Mouse (Mus musculus) midbrain, embryonic 14.5 days (tissue): ENCODE measurements around the gene Gga2. TPM values are rescaled to one million over a fixed set of nuclear protein-coding genes. Genes with fewer than 3 reads are reported as not detected.
A peak's percentile ranks its signal among the peaks of the same experiment; 100 is the strongest.

Source experiments
- ATAC-seq: fragments of 200-750 bp; cut with Nextera tagmentation; 2 replicates; pipeline ENCODE4 v1.8.0; 2017; ENCODE audit warnings: moderate number of reproducible peaks, moderate library complexity; ENCODE audit not compliant: low FRiP score, low TSS enrichment
- DNase-seq: peaks from one replicate; pipeline ENCODE4 v3.0.0-alpha.2; 2015
- H3K27ac ChIP-seq: fragments of 300-500 bp; sonication (generic); replicated peaks from 2 replicates; pipeline ENCODE4 v1.5.1; 2014; ENCODE audit warnings: mild to moderate bottlenecking, low read depth, low read length, moderate library complexity
- H3K27me3 ChIP-seq: fragments of 300-500 bp; sonication (generic); 2 replicates; pipeline ENCODE4 v1.6.1; 2014; ENCODE audit warnings: low read length, control low read depth, mixed read lengths; ENCODE audit not compliant: control insufficient read depth, insufficient read depth
- H3K36me3 ChIP-seq: fragments of 300-500 bp; sonication (generic); 2 replicates; pipeline ENCODE4 v1.6.1; 2014; ENCODE audit warnings: low read length, control low read depth; ENCODE audit not compliant: control insufficient read depth, insufficient read depth
- H3K4me1 ChIP-seq: fragments of 300-500 bp; sonication (generic); 2 replicates; pipeline ENCODE4 v1.6.1; 2014; ENCODE audit warnings: mild to moderate bottlenecking, antibody characterized with exemption, low read length, control low read depth; ENCODE audit not compliant: control insufficient read depth, insufficient read depth
- H3K4me2 ChIP-seq: fragments of 300-500 bp; sonication (generic); 2 replicates; pipeline ENCODE4 v1.6.1; 2014; ENCODE audit warnings: mild to moderate bottlenecking, low read length, moderate library complexity
- H3K4me3 ChIP-seq: fragments of 300-500 bp; sonication (generic); replicated peaks from 2 replicates; pipeline ENCODE4 v1.5.1; 2014; ENCODE audit warnings: low read depth, low read length
- H3K9ac ChIP-seq: fragments of 300-500 bp; sonication (generic); replicated peaks from 2 replicates; pipeline ENCODE4 v1.6.1; 2014; ENCODE audit warnings: mild to moderate bottlenecking, low read length, moderate library complexity
- H3K9me3 ChIP-seq: fragments of 300-500 bp; sonication (generic); 2 replicates; pipeline ENCODE4 v1.6.1; 2016; ENCODE audit warnings: low read length, control low read depth, mixed read lengths; ENCODE audit not compliant: control insufficient read depth
- WGBS: fragments of 180-500 bp; shearing (Covaris S2); extraction: QIAGEN DNeasy Blood & Tissue Kit; methylation state at CpG from one replicate; pipeline ENCODE4 v1.1.7; 2014; 5-methylcytosine and 5-hydroxymethylcytosine counted together
- polyA plus RNA-seq: library from polyadenylated mRNA; unstranded; fragments of >200 nt; fragmentation: Nextera tagmentation; extraction: Ambion mirVana; gene quantifications from 2 replicates; pipeline ENCODE4 v1.2.1, GENCODE M21; 2014

Gene Gga2
- 33.3 and 38.3 TPM in 2 replicates for polyA plus RNA-seq

GRCm38 (mm10) chr7:122020667-122021354 is at the start of gene Gga2:
Gga2 (minus strand) TSS chr7:122021222.
- H3K9ac ChIP-seq, result peak within 1 kb of the TSS; percentile 85
- no peaks in the 10 kb centered on the region for H3K36me3 ChIP-seq
- ATAC-seq, result peak; percentile 91
- no peaks in the 10 kb centered on the region for H3K27me3 ChIP-seq
- H3K4me2 ChIP-seq, result peak within 1 kb of the TSS; percentile 67
- WGBS, result under 1% methylated on average over 41 of the region's 50 CpGs
- DNase-seq, result peak; percentile 95
- H3K27ac ChIP-seq, result peak within 1 kb of the TSS; percentile 93
- peak within 1 kb of the TSS; percentile 77 for H3K4me3 ChIP-seq
- H3K4me1 ChIP-seq, result peaks cover 23% of the 10 kb centered on the region
- no peaks in the 10 kb centered on the region for H3K9me3 ChIP-seq

DNA sequence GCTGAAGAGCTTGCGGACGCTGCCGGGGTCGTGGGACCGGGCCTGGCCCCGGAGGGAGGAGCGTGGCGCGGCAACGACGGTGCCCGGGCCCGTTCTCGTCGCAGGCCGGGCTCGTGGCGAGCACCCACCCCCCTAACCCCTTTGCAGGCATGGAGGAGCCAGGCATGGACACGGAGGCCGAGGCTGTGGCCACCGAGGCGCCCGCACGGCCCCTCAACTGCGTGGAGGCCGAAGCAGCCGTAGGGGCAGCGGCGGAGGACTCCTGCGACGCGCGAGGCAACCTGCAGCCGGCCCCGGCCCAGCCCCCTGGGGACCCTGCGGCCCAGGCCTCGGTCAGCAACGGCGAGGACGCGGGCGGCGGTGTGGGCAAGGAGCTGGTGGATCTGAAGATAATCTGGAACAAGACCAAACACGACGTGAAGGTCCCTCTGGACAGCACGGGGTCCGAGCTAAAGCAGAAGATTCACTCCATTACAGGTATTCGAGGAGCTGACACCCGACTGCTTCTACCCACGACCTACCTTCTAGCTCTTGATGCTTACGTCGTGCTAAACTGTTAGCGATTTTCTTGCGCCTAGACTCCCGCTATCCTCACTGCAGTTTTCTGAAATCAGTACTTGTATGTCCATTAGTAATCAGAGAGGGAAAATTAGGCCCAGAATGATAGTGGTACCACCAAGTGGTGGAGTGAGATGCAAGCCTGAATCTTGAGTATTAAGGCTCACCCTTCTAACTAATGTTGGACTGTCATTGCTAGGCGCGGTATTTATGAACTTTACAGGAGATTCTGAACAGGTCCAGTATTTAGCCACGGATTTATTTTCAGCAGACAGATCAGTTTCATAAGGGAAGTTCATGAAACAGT is 46.7 kb upstream of the Gga2 start:
- peak overlapping the region; percentile 92 for H3K9ac ChIP-seq

DNA sequence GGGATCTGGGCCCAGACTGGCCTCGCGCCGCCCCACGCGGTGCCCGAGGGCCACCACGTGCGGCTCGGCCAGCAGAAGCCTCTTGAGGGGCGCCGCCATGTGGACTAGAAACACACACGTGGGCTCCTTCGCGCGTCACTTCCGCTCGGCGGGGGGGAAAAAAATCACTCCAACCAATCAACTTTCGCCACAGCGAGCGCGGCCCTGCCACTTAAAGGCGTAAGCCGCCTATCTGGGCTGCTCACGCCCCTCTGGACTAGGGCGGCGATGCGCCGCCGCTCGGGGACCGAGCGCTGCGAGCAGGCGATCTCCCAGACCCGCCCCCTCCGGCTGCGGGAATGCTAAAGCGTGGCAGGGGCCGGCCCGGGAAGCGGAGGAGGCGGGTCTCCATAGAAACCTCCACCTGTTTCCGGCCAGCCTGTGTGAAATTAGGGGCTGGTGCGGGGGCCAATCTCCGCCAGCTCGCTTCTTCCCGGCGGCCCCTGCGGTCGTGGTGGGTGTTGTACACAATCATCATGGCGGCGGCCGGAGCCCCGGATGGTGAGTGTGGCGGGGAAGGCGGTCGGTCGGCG is 46.0 kb upstream of the Gga2 start, which contains the start of the genes Ubfd1 and Ears2:
Gene Ubfd1, plus strand, starts transcription at position 231 of the 572 bp plus-strand sequence.
Gene Ears2, minus strand, starts transcription at position 319 of the 572 bp plus-strand sequence.
- Histone ChIP-seq H3K4me1 (peaks cover 23% of the 10 kb centered on the region), H3K9me3 (no peaks in the 10 kb centered on the region), H3K9ac (peak within 1 kb of the TSS; percentile 92), H3K4me3 (peak within 1 kb of the TSS; percentile 100), H3K27me3 (no peaks in the 10 kb centered on the region), H3K4me2 (peak within 1 kb of the TSS; percentile 85), H3K27ac (peak within 1 kb of the TSS; percentile 95), H3K36me3 (peaks cover 33% of the 10 kb centered on the region)
- peak; percentile 98 for DNase-seq
- under 1% methylated on average over 60 of the region's 60 CpGs for WGBS
- peak; percentile 98 for ATAC-seq

More for the DNA sequence above, 46.7 kb upstream of the Gga2 start:
- Histone ChIP-seq H3K27me3 (no peaks in the 10 kb centered on the region), H3K4me2 (peak overlapping the region; percentile 85), H3K36me3 (peaks cover 38% of the 10 kb centered on the region), H3K4me1 (peaks cover 23% of the 10 kb centered on the region), H3K4me3 (peak overlapping the region; percentile 100), H3K9me3 (no peaks in the 10 kb centered on the region), H3K27ac (peak overlapping the region; percentile 95)
- DNase-seq (peak; percentile 35), ATAC-seq (peak; percentile 35)
- WGBS, result 2% methylated on average over 58 of the region's 58 CpGs

DNA sequence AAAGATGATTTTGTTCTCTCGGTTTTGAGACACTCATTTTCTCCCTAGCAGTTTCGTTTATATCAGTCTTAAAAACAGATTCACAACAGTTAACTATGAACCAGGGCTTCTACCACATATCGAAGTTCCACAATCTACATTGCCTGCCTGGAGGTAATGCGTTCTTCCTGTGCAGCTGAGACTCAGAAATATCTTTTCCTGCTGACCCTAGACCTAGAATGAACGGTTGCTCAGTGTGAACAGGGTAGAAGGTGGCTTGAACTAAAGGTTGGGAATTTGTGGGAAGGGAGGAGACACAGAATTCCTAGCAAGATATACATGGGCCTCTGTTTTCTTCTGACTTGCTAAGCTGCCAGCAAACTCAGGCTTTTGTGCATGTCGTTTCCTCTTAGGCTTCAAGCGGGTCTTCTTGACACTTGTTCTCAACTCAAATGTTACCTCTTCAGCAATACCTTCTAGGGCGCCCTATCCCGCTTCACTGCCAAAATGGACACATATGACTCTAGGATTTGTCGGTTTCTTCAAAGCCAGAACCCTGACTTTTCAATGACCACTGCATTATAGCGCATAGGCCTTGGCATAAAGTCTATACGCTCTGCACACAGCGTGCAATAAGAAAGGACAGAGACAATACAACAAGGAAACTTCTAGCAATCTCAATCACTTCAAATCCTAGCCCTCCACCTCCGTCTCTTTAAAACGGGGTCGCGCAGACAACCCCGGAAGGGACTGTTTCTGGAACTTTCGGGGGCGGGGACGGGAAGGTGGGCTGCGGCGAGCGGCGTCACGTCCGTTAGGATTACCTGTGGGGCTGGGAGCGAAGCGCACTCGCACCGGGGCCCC is 45.3 kb upstream of the Gga2 start:
- peaks cover 26% of the 10 kb centered on the region for H3K36me3 ChIP-seq
- peak overlapping the region; percentile 100 for H3K4me3 ChIP-seq
- peaks cover 23% of the 10 kb centered on the region for H3K4me1 ChIP-seq
- 22% methylated on average over 31 of the region's 31 CpGs for WGBS
- ATAC-seq, result no peak
- peak overlapping the region; percentile 85 for H3K4me2 ChIP-seq
- no peak for DNase-seq
- no peaks in the 10 kb centered on the region for H3K27me3 ChIP-seq
- peak overlapping the region; percentile 95 for H3K27ac ChIP-seq
- H3K9me3 ChIP-seq, result no peaks in the 10 kb centered on the region
- peak overlapping the region; percentile 92 for H3K9ac ChIP-seq

DNA sequence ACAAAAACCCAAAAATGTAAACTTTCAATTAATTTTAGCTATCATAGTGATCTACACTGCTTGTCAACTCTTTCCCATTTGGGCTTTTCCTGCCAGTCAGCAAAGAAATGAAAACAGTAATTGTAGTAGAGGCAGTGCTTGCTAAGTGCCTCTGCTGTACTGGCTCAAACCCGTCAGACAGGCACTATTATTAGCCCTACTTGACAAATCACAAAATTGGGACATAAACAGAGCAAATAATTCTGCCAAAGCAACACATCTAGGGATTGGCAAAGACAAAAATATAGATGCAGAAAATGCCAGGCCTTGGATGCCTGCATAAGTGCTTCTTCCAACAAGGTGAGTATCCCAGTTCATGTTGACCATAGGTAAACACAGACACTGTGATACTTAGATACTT is 44.6 kb upstream of the Gga2 start:
- DNase-seq (no peak), ATAC-seq (no peak)
- Histone ChIP-seq H3K27me3 (no peaks in the 10 kb centered on the region), H3K9me3 (no peaks in the 10 kb centered on the region), H3K4me1 (peaks cover 23% of the 10 kb centered on the region), H3K4me3 (peak overlapping the region; percentile 100; the same call in 1 of the 2 replicates), H3K9ac (0 out of 2 replicates have a peak overlapping the region, but pooled peaks have one; percentile 14), H3K27ac (no peak overlapping the region), H3K4me2 (peak overlapping the region; percentile 85), H3K36me3 (peaks cover 20% of the 10 kb centered on the region)
- WGBS, result 74% methylated on average over 1 of the region's 1 CpGs

DNA sequence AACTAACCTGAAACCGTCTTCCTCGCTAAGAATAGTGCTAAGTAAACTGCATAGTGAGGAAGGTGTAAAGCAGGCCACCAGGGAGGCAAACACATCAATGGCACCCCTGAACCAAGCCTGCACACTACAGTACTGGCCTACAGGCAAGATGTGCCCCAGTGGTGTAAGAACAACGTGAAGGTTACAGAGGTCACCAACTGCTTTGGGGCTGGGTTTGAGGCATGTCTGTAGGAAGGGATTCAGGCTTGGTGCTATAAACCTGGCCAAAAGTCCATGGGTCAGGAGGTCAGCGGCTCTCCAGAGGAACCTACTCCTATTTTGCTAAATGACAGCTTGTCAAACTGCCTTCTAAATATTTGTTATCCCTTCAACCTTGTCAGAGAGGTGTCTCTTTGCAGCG is 35.6 kb upstream of the Gga2 start:
- Histone ChIP-seq H3K27ac (no peak overlapping the region), H3K4me2 (no peak overlapping the region), H3K4me1 (no peaks in the 10 kb centered on the region), H3K9ac (no peak overlapping the region), H3K36me3 (peaks cover 30% of the 10 kb centered on the region), H3K27me3 (no peaks in the 10 kb centered on the region), H3K4me3 (no peak overlapping the region), H3K9me3 (no peaks in the 10 kb centered on the region)
- ATAC-seq (no peak), DNase-seq (no peak)
- WGBS, result 92% methylated on average over 5 of the region's 5 CpGs

DNA sequence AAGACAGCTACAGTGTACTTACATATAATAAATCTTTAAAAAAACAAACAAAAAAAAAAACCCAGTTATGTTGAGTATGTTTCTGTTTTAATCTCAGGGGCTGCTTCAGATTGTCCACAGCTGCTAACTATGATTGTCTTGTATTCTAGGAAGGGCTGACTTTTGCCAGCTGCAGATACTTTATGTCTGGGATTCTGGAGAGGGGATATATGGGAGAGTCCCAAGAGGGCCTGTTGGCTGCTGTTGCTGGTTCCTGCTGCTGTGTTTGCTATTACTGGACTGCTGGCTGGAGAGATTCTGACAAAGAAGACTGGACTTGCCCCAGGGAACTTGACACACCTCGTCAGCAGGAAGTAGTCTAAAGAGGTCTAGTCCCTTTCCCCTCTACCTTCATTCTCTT is 29.8 kb upstream of the Gga2 start:
- no peak overlapping the region for H3K9ac ChIP-seq
- WGBS, result 88% methylated on average over 1 of the region's 1 CpGs
- no peak overlapping the region for H3K4me3 ChIP-seq
- H3K27ac ChIP-seq, result no peak overlapping the region
- H3K9me3 ChIP-seq, result no peaks in the 10 kb centered on the region
- ATAC-seq, result no peak
- H3K27me3 ChIP-seq, result no peaks in the 10 kb centered on the region
- H3K4me2 ChIP-seq, result no peak overlapping the region
- no peaks in the 10 kb centered on the region for H3K4me1 ChIP-seq
- no peak for DNase-seq
- peaks cover 32% of the 10 kb centered on the region for H3K36me3 ChIP-seq

- Histone ChIP-seq H3K9ac (no peak overlapping the region), H3K4me3 (no peak overlapping the region), H3K4me1 (no peaks in the 10 kb centered on the region), H3K27ac (no peak overlapping the region), H3K27me3 (no peaks in the 10 kb centered on the region), H3K36me3 (peaks cover 29% of the 10 kb centered on the region), H3K9me3 (no peaks in the 10 kb centered on the region), H3K4me2 (no peak overlapping the region)
- DNase-seq (no peak), ATAC-seq (no peak)
- 96% methylated on average over 9 of the region's 9 CpGs for WGBS
Observed at GRCm38 (mm10) chr7:122048191-122048590, 27.2 kb upstream of the Gga2 start.
